Mouse (Mus musculus) intestine, embryonic 15.5 days (tissue): ENCODE results near the gene Nbeal1. TPM values are rescaled to one million over a fixed set of nuclear protein-coding genes. Genes with fewer than 3 reads are reported as not detected.

Experiments used
- ATAC-seq: fragments of 200-750 bp; cut with Nextera tagmentation; 2 replicates; pipeline ENCODE4 v1.8.0; 2017; ENCODE audit warnings: moderate TSS enrichment, moderate library complexity
- H3K27ac ChIP-seq: fragments of 300-500 bp; sonication (generic); 2 replicates; pipeline ENCODE4 v1.5.1; 2015; ENCODE audit warnings: mild to moderate bottlenecking, inconsistent platforms
- H3K27me3 ChIP-seq: fragments of 300-500 bp; sonication (generic); replicated peaks from 2 replicates; pipeline ENCODE4 v1.6.1; 2015; ENCODE audit warnings: inconsistent platforms
- H3K36me3 ChIP-seq: fragments of 300-500 bp; sonication (generic); 2 replicates; pipeline ENCODE4 v1.6.1; 2015; ENCODE audit warnings: inconsistent platforms
- H3K4me1 ChIP-seq: fragments of 300-500 bp; sonication (generic); replicated peaks from 2 replicates; pipeline ENCODE4 v1.6.1; 2015; ENCODE audit warnings: inconsistent platforms
- H3K4me2 ChIP-seq: fragments of 300-500 bp; sonication (generic); replicated peaks from 2 replicates; pipeline ENCODE4 v1.6.1; 2015; ENCODE audit warnings: mild to moderate bottlenecking, inconsistent platforms
- H3K4me3 ChIP-seq: fragments of 300-500 bp; sonication (generic); replicated peaks from 2 replicates; pipeline ENCODE4 v1.5.1; 2015; ENCODE audit warnings: inconsistent platforms
- H3K9ac ChIP-seq: fragments of 300-500 bp; sonication (generic); 2 replicates; pipeline ENCODE4 v1.6.1; 2015; ENCODE audit warnings: inconsistent platforms
- H3K9me3 ChIP-seq: fragments of 300-500 bp; sonication (generic); 2 replicates; pipeline ENCODE4 v1.6.1; 2016; ENCODE audit warnings: inconsistent platforms
- WGBS: fragments of 180-500 bp; shearing (Covaris S2); methylation state at CpG from one replicate; pipeline ENCODE4 v1.1.7; 2015; 5-methylcytosine and 5-hydroxymethylcytosine counted together
- polyA plus RNA-seq: library from polyadenylated mRNA; unstranded; fragments of >200 nt; fragmentation: Nextera tagmentation; extraction: Ambion mirVana; gene quantifications from 2 replicates; pipeline ENCODE4 v1.2.1, GENCODE M21; 2015

The Nbeal1 gene
- polyA plus RNA-seq, 1 experiment from 2014 or later: 6.1 TPM

GRCm38 (mm10) chr1:60352786-60353185 is 172.4 kb downstream of the Nbeal1 start:
- Histone ChIP-seq H3K4me3 (no peak overlapping the region), H3K9me3 (no peaks in the 10 kb centered on the region; the same call in 1 of the 2 replicates), H3K27me3 (no peaks in the 10 kb centered on the region), H3K4me2 (no peak overlapping the region), H3K4me1 (no peaks in the 10 kb centered on the region), H3K9ac (no peak overlapping the region), H3K36me3 (no peaks in the 10 kb centered on the region), H3K27ac (no peak overlapping the region)
- 83% methylated on average over 5 of the region's 5 CpGs for WGBS
- ATAC-seq: no peak

- H3K9ac ChIP-seq: no peak overlapping the region
- ATAC-seq: no peak
- H3K4me1 ChIP-seq: no peaks in the 10 kb centered on the region
- 100% methylated on average over 1 of the region's 1 CpGs for WGBS
- H3K4me3 ChIP-seq: no peak overlapping the region
- H3K36me3 ChIP-seq: peaks cover 13% of the 10 kb centered on the region; the same call in 1 of the 2 replicates
- no peak overlapping the region for H3K4me2 ChIP-seq
- no peaks in the 10 kb centered on the region for H3K27me3 ChIP-seq
- H3K9me3 ChIP-seq: no peaks in the 10 kb centered on the region
- no peak overlapping the region for H3K27ac ChIP-seq
These were observed 181.2 kb downstream of the Nbeal1 start for GRCm38 (mm10) chr1:60361626-60362025.

GRCm38 (mm10) chr1:60376556-60376955 is 196.2 kb downstream of the Nbeal1 start:
- no peak overlapping the region for H3K4me2 ChIP-seq
- H3K36me3 ChIP-seq: 0 out of 2 replicates have a peak, but pooled peaks cover 2% of the 10 kb centered on the region
- H3K4me3 ChIP-seq: no peak overlapping the region
- H3K4me1 ChIP-seq: no peaks in the 10 kb centered on the region
- 89% methylated on average over 1 of the region's 1 CpGs for WGBS
- no peaks in the 10 kb centered on the region for H3K9me3 ChIP-seq
- no peak for ATAC-seq
- no peaks in the 10 kb centered on the region for H3K27me3 ChIP-seq
- H3K9ac ChIP-seq: no peak overlapping the region
- H3K27ac ChIP-seq: no peak overlapping the region

GRCm38 (mm10) chr1:60381910-60382309 is 201.5 kb downstream of the Nbeal1 start:
- peaks cover 4% of the 10 kb centered on the region; the same call in 1 of the 2 replicates for H3K36me3 ChIP-seq
- H3K27ac ChIP-seq: no peak overlapping the region
- H3K4me3 ChIP-seq: no peak overlapping the region
- no peaks in the 10 kb centered on the region for H3K4me1 ChIP-seq
- H3K9ac ChIP-seq: no peak overlapping the region
- WGBS: 98% methylated on average over 3 of the region's 3 CpGs
- H3K27me3 ChIP-seq: no peaks in the 10 kb centered on the region
- no peak for ATAC-seq
- no peak overlapping the region for H3K4me2 ChIP-seq
- H3K9me3 ChIP-seq: no peaks in the 10 kb centered on the region

Other genes starting within 250 kb of the Nbeal1 start
- 1.1 and 1.3 TPM in 2 replicates for gene Ica1l, start 137.4 kb upstream of the Nbeal1 start, polyA plus RNA-seq
- 4.9 and 5.0 TPM in 2 replicates for gene Carf, start 82.4 kb upstream of the Nbeal1 start, polyA plus RNA-seq
- 53.0 and 53.8 TPM in 2 replicates for gene Wdr12, start 82.0 kb upstream of the Nbeal1 start, polyA plus RNA-seq
- 21.4 and 21.8 TPM in 2 replicates for gene Cyp20a1, start 162.7 kb downstream of the Nbeal1 start, polyA plus RNA-seq
- 15.5 and 16.6 TPM in 2 replicates for gene Abi2, start 229.0 kb downstream of the Nbeal1 start, polyA plus RNA-seq